Mouse (Mus musculus) liver, adult 10 weeks (tissue): ENCODE results near the gene Slc27a4. TPM values are rescaled to one million over a fixed set of nuclear protein-coding genes. Genes with fewer than 3 reads are reported as not detected.

Experiments used
- polyA plus RNA-seq: library from polyadenylated mRNA; stranded (reverse); fragments of 350-450 nt; fragmentation: Illumina TruSeq; extraction: RNeasy Lipid Tissue Mini Kit (QIAGEN cat#74804); gene quantifications from one replicate; pipeline ENCODE4 v1.2.3, GENCODE M21; 2014; ENCODE audit warnings: low read depth, low replicate concordance

Gene Slc27a4
- 1.3 TPM for polyA plus RNA-seq

GRCm38 (mm10) chr2:29802075-29802826 lies at the start of gene Slc27a4:
Gene Slc27a4 (plus strand): TSS chr2:29802634.

GRCm38 (mm10) chr2:29787104-29787917 lies 15.1 kb upstream of the Slc27a4 start, which contains the start of gene Coq4:
Gene Coq4 (plus strand): TSS chr2:29787493.

GRCm38 (mm10) chr2:29787937-29788681 lies 14.3 kb upstream of the Slc27a4 start, which contains the start of gene Trub2:
Gene Trub2 (minus strand): TSS chr2:29788502.

GRCm38 (mm10) chr2:29820025-29820817 lies 17.8 kb downstream of the Slc27a4 start, which contains the start of gene Urm1:
Gene Urm1 (plus strand): TSS chr2:29820075.

Other genes with a start within 250 kb of the Slc27a4 start
- gene Rapgef1, start 182.9 kb upstream of the Slc27a4 start, polyA plus RNA-seq = 3.8 TPM
- gene Gm13420, start 50.9 kb upstream of the Slc27a4 start, polyA plus RNA-seq = not detected
- not detected for gene Gm13547, start 43.3 kb upstream of the Slc27a4 start, polyA plus RNA-seq
- gene Coq4, start 15.1 kb upstream of the Slc27a4 start, polyA plus RNA-seq = 1.2 TPM
- gene Trub2, start 14.1 kb upstream of the Slc27a4 start, polyA plus RNA-seq = 3.3 TPM
- gene Urm1, start 17.4 kb downstream of the Slc27a4 start, polyA plus RNA-seq = 4.9 TPM
- gene Cercam, start 66.5 kb downstream of the Slc27a4 start, polyA plus RNA-seq = not detected
- gene Odf2, start 86.6 kb downstream of the Slc27a4 start, polyA plus RNA-seq = 2.8 TPM
- gene Gle1, start 132.8 kb downstream of the Slc27a4 start, polyA plus RNA-seq = 12.1 TPM
- gene Sptan1, start 162.9 kb downstream of the Slc27a4 start, polyA plus RNA-seq = 9.0 TPM
- 0.34 TPM for gene Wdr34, start 246.2 kb downstream of the Slc27a4 start, polyA plus RNA-seq